Mouse (Mus musculus): ENCODE data around the gene Piga.

Piga gene

GRCm38 (mm10) chrX:164432682-164433081 lies 13.1 kb downstream of the Piga start:
- DNase-seq (ENCODE audit: low spot score in 2 of 2): no peak

- DNase-seq (ENCODE audit: low spot score in 2 of 2): no peak
Observed at GRCm38 (mm10) chrX:164436709-164437108, 17.1 kb downstream of the Piga start, which contains the start of gene Asb11. Gene Asb11, plus strand, starts transcription at chrX:164436994.

GRCm38 (mm10) chrX:164439462-164439861 lies 19.9 kb downstream of the Piga start:
- no peak for DNase-seq (ENCODE audit: low spot score in 2 of 2)

- no peak for DNase-seq (ENCODE audit: low spot score in 2 of 2)
Observed at GRCm38 (mm10) chrX:164440140-164440539, 20.6 kb downstream of the Piga start.

GRCm38 (mm10) chrX:164440703-164441102 lies 21.1 kb downstream of the Piga start:
- DNase-seq (ENCODE audit: low spot score in 2 of 2): no peak

- DNase-seq (ENCODE audit: low spot score in 2 of 2): no peak
Observed at GRCm38 (mm10) chrX:164441306-164441705, 21.7 kb downstream of the Piga start.

- DNase-seq (ENCODE audit: low spot score in 2 of 2): no peak
Observed at GRCm38 (mm10) chrX:164445601-164446000, 26.0 kb downstream of the Piga start.

GRCm38 (mm10) chrX:164446106-164446551 lies 26.5 kb downstream of the Piga start:
- peak in 1 of 2 experiments; percentile 48 for DNase-seq (ENCODE audit: low spot score in 2 of 2)

GRCm38 (mm10) chrX:164446835-164447681 lies 27.5 kb downstream of the Piga start:
- DNase-seq (ENCODE audit: low spot score in 2 of 2): no peak

GRCm38 (mm10) chrX:164447682-164448071 lies 28.1 kb downstream of the Piga start:
- DNase-seq (ENCODE audit: low spot score in 2 of 2): no peak

GRCm38 (mm10) chrX:164449201-164449600 lies 29.6 kb downstream of the Piga start:
- peak in 1 of 2 experiments; percentile 29 for DNase-seq (ENCODE audit: low spot score in 2 of 2)

- no peak for DNase-seq (ENCODE audit: low spot score in 2 of 2)
Observed at GRCm38 (mm10) chrX:164459205-164459878, 39.8 kb downstream of the Piga start.

Data from spleen, postnatal 10 days (tissue).